Mouse (Mus musculus) embryo, embryonic 10 days (tissue): Measurements from ENCODE around the gene Sorcs3.

Experiments
- DNase-seq: peaks from one replicate; pipeline ENCODE4 v3.0.0-alpha.2; 2015; ENCODE audit warnings: low spot score

Gene Sorcs3

DNA sequence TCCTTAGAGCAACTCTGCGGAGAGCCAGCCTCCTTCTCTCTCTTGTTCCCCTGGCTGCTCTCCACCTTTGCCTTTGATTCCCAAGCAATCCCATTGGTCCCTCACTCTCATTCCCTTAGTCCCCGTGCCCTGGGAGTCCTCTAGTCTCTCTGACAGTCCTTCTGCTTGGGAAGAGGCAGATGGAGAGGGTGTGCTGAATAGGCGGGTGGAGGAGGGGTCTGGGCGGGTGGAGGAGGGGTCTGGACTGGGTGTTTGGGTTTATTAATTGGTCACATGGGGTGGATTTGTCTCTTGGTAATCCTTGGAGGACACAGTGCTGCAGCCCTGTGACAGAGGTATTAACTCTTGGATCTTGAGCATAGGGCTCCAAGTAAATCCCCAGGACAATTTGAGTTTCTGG is 77.4 kb downstream of the Sorcs3 start:
- no peak for DNase-seq

DNA sequence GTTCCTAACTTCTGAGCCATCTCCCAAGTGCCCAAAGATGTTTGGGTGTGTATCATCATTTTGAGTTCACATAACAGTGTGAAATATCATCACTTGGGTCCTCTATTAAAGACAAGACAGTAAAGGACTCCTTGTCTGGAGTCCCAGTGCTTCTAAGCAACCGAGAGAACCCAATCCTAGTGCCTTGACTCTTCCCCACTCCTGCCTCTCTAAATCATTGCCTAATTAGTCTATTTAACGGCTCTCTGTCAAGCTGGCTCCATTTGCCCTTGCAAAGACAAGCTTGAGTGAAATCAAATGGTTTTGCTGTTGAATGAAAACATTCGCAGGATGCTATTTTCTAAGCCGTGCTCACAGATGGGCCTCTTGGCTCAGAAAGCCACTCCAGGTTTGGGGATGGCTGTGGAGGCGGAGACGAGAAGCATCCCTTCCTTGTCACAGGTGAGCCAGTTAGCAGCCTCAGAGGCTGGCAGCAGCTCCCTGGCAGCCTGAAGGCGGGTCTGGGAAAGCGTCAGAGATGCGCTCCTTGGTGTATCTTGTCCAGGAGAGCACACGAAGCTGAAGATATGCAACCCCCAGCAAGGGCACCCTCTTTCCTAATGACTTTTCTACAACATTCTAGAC is 79.9 kb downstream of the Sorcs3 start:
- DNase-seq = no peak

DNA sequence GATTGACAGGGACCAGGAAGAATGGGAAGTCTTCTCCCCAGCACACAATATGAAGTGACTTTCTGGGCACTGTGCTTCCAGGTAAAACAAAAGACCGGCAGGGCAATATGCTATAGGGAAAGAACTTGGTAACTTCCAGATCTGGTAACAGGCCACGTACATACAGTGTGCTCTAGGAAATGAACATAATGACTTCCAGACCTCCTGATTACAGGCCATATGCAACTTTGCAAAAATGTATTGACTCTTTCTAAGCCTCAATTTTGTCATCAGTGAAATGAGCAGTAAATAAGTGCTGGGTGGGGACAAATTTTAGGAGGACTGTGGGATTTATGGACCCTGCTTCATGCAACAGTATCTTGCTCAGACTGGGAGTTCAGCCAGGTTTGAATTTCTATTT is 88.4 kb downstream of the Sorcs3 start:
- no peak for DNase-seq

DNA sequence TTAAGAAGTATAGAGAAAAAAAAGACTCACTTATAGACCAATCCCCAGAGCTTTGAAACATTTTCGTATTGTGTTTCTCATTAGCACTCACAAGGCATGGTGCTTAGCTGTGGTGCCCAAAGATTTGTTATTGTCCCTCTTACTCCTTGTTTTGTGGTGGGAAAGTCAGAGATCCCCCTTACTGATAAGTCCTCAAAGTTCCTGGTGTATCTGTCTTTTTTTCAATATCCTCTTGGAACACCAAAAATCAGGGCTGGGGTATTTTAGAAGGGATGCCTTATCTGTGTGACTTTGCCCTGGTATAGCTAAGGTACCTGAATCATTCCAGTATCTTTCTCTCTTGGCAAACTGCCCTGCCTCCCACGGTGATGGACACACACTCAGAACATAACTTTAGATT is 92.6 kb downstream of the Sorcs3 start:
- DNase-seq = no peak

DNA sequence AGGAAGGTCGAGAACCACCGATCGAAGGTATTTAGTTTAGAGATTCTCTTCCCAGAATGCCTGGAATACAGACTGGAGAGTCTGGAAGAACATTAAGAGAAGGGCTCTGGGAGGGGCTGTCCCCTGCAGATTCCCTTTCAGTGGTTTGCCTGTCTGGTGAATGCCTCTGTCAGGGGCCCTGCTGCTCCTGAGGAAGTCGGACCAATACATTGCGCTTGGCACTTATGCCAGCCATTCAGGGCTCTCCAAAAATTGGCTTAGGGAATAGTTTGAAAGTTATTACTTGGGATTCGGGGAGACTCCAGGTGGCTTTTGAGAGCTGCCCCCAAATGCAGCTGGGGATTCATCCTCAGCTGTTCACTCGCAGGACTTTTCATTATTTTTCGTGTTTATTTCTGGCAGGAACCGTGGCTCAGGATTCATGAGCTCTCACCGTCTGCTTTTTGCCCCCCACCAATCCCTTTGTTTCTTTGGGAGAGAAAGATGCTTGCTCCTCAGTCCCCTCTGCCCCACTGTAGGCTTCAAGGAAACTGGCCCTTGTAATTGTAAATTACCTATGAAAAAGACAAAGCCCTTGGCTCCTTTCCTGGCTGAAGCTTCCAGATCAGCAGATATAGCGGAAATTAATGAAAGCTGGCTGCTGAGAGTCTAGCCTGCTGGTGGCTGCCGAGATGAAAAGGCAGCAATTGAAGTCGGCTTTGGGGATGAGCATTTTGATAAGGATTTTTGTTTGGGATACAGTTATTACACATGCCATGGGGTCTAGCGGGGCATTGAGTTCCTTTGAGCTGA is 94.8 kb downstream of the Sorcs3 start:
- DNase-seq = no peak

DNA sequence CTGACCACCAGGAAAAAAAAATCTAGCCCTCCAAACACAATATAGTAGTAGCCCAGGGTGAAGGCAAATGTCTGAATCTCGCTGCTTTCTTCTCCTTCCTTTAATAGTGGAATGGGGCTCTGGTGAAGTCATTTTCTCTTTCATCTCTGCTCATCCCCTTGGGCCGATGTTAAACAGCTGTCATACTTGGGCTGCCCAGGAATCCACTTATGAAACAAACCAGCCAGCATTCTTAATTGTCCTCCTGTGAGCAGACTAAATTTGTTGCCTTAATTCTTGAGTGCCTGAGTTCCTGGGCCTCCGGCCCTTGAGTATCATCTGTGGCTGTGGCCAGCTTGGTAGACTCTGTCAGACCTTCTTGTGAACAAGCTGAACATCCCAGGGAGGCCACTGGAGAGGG is 95.5 kb downstream of the Sorcs3 start:
- DNase-seq = no peak

DNA sequence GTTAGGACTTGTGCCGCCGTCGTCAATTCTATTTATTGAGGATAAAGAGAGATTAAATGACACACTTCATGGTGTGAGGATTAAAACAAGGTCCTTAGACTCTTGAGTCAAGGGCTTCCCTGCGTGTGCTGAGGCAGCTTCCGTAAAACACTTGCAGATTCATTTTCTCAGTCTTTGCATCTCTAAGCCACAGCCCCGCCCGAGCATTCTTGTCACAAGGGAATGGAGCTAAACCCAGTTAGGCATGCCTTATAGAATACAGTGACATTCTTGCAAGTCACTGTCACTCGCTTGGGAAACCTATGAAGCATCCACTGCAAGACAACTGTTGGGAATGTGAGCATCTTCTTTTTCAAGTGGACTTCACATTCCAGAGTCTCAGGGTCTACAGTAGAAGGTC is 102.5 kb downstream of the Sorcs3 start:
- DNase-seq = no peak

DNA sequence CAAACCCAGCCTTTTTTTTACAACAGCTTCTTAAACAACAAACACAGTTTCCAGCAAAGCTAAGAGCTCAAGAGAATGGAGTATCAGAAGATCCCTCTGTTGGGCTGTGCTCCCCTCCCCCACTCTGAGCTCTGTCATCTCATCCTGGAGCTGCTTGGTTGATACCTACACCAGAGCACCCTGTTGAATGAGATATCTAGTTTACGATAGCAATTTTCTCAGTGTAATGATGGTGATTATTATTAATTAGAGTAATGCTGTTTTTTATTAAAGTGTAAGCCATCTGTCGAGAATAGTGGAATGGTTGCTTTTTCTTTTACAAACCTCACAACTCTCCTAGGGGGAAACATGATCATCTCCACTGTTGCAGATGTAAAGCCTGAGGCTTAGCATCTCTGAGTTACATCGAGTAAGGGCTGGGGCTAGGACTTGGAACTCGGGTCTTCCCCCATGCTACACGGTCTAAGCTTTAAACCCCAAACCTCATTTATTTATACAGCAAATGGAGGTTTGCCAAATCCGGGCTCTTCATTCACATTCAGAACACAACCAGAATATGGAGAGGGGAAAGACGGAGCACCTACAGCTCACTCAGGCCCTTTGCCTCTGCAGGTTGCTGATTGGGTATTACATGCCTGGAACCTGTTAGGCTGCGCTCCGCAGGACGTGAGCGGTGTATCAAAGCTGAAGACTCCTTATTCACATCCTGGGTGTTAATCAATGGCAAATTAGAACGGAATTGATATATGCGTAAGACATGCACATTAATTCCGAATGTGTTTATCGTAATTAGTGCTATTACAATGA is 103.9 kb downstream of the Sorcs3 start:
- no peak for DNase-seq

DNA sequence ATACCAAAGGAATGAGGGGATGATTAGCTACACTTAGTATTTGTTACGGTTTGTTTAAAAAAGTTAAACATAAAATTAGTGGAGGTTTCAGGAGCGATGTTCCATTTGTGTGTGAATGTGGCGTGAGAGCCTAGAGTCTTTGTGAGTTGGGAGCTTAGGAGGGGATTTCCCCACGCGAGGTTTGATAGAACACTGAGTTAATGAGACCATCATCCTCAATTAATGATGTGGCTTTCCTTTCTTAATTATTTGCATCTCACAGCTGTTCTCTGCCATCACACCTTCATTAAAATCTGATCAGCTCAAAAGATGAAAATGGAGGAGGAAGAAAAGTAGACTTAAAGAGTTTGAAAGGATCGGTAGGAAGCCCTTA is 104.5 kb downstream of the Sorcs3 start:
- no peak for DNase-seq

DNA sequence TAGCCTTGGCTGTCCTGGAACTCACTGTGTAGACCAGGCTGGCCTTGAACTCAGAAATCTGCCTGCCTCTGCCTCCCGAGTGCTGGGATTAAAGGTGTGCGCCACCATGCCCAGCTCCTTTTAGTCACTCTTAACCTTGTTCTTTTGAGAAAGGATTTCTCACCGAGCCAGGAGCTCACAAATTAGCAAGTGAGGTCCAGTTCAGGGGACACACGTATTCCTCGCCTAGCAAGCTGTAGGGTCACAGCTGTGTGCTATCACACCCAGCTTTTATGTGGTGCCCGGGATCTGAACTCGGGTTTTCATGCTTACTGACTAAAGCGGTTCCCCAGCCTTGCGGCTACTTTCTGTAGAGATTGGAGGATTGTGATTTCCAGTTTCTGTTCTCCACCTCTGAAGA is 108.0 kb downstream of the Sorcs3 start:
- no peak for DNase-seq

DNA sequence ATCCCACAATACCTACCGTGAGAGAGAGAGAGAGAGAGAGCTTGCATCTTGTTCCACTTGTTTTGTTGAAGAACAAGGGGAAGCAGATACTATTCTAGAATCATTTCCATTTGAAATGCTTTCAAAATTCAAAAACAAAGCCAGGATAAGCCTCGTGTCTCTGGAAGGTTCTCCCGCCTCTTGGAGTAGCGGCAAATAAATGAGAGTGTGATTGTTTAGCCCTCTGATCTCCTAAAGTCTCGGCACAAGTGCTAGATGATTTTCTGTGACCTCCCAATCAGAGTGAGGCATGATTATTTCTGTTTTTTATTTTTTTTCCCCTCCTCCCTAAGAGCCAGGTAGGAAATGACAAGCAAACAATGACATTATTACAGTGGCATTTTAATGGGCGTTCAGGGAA is 121.3 kb downstream of the Sorcs3 start:
- DNase-seq = no peak

DNA sequence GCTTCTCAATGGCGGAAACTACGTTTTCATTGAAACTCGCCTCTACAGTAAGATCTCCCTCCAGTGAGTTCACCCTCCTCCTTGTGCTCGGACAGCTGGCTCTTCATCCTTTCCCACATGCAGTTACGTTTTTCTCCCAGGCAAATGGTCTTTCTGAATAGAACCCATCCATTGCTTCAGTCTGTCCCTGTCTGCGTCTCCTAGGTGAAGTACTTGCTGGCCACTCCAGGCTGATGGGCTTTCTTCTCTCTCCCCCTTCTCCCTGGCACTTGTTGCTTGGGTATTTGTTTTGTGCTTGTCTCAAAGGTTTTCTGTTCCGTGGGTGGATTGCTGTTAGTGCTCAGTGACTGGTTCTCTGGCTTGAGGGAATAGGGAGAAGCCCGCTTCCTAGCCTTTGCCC is 122.3 kb downstream of the Sorcs3 start:
- DNase-seq = no peak

DNA sequence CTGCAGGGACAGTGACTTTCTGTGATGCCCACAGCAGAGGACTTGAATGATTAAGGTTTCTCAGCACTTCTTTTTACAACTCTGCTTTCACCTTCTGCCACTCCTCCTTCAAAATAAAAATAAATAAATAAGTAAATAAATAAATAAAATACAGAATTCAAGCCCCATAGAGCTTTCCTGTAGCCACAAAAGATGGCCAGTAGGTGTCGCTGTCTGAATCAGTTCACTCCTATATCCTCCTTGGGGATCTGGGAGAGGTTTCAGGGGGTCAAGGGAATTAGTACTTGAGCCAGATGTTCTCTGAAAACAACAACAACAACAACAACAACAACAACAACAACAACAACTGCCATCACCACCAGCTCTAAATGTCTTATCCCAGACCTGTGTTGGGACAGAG is 125.8 kb downstream of the Sorcs3 start:
- peak; percentile 52 for DNase-seq

DNA sequence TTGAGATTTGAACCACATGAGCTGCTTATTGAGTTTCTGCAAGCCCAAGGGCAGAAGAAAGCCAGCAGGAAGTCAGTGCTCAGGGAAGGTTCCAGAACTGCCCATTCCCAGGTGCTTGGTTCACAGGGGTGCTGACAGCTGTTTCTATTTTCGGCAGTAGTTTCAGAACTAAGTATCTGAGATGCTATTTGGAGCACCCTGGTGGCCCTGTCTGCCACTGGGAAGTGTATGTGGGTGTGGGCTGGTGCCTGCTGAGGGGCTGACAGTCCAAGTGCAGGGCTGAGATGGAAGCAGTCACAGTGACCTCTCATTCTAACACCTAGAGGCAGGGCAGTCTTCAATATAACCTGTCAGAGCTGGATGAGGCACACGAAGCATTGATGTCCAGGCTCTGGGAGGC is 127.3 kb downstream of the Sorcs3 start:
- DNase-seq = no peak

DNA sequence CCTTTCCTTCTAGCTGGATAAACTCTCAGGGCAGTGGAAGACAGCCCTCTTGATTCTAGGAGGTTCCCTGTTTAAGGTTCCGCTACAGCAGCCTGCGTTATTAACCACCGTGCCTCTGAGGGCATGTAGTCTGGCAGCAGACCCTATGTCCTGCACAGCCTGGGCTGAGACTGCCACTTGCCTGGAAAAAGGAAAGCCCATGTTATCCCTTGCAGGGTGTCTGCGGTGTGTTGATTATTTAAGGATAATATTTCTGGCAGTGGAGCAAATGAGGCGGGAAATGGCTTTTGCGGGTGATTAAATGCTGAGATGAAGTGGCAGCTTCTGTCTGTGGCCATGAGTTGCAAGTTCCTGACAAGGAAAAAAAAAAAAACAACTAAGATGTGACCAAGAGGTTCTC is 131.6 kb downstream of the Sorcs3 start:
- no peak for DNase-seq

DNA sequence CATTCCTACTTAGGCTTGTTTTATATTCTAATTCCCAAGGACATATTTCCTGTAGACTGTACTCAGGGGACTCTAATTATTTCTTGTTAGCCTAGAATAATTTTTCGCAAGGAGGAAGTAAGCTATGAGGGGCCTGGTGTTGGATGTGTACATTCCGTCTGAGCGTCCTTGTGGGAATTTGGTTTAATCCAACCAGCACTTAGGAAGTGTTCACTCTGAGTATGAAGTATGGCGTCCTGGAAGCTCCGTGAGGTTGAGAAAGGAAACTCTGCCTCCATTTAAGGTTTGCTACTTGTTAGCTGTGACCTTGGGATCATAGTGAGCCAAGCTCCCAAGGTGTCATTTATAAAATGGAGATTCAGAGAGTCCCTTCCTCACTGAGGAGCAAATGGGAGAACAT is 132.3 kb downstream of the Sorcs3 start:
- no peak for DNase-seq

DNA sequence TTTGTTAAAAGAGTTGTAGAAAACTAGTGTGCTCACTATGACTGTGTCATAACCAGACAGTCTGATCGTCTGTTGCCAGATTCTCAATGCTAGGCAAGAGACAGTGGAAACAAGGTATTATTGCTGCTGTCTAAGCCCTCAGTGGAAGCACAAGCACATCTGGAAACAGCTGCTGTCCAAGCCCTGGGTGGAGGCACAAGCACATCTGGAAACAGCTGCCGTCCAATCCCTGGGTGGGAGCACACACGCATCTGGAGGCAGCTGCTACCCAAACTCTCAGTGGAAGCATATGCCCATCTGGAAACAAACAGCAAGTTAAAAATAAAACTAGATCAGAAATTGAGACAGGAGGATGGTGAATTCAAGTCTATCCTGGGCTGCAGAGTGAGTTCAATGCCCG is 136.9 kb downstream of the Sorcs3 start:
- no peak for DNase-seq

DNA sequence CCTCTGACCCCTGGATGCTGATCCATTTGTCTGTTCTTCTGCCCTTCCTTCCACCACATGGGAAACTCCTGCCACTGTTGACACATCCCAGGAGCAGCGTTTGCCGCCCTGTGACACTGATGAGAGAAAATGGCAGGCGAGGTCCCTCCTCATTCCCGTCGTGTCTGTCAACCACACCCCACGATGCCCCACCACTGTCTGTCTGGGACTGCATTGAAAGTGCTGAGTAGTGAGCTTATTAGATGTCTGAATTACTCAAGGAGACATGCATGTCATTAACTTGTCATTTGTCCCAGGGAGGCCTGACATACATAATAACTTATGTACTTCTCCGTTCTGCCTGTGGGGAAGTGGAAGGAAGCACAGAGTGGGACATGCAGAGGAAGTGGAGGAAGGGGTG is 137.6 kb downstream of the Sorcs3 start:
- no peak for DNase-seq

DNA sequence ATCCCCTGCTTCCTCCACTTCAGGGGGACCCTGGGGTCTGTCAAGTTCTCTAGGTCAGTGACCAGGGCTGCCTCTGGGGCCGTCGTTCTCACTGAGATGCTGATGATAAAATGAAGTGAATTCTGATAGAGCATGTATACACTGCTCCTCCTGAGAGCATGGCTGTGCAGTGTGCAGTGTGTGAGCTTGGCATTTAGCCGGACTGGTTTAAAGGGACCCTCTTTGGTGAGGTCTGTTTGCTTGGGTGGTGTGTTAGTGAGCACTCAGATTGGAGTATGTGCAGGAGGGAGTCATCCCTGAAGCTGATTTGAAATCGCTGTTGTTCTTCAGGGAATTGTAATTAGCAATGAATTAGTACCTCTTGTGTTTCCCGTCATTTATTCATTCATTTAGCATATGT is 141.3 kb downstream of the Sorcs3 start:
- no peak for DNase-seq

DNA sequence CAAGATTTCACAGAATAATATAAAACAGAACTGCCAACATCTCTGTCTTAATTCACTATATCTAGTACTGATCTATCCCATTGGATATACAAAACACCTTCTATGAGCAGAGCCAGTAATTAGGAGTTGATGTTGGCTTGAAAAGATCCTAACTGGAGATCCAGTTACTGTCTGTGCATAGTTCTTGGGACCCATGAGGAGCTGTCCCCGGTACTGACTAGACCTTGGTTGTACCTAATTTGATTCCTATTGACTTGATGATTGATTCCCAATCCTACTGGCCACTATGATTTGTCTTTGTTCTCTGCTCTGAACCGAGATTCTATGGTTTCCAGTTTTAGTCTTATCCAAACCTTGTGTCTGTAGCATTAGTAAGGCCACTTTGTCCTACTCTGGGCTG is 151.0 kb downstream of the Sorcs3 start:
- DNase-seq = peak; percentile 53

DNA sequence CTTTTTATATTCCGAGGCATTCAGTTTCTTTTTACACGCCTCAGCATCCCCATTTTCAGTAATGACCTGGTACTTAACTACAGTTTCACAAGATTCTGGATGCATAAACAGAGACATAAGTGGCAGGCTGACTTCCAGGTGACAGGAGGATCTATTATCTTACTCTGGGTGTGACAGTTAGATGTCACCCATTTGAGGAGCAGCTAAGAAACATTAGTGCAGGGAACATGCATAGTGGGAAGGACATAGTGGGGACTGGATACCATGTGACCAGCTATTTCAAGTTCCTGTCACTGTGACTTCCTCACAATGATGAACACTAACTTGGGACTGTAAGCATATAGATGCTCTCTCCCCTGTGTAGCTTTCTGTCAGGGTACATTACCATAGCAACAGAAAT is 156.3 kb downstream of the Sorcs3 start:
- no peak for DNase-seq

DNA sequence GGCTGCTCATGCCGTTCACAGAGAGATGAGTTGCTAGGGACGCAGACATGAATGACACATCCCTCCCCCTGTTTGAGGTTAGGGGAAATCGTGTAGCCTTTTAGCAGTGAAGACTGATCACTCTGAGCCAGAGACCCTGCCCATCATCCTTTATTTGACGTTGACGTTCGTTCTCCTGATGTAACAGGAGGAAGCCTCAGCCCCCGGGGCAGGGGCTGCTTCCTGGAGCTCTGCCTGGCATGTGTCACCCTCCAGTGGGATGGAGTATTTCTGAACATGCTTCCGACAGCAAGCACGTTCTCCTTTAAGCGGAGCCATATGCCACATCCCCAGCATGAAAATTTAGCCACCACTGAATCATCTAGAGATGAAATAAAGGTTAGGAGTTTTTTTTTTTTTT is 162.2 kb downstream of the Sorcs3 start:
- peak; percentile 10 for DNase-seq

DNA sequence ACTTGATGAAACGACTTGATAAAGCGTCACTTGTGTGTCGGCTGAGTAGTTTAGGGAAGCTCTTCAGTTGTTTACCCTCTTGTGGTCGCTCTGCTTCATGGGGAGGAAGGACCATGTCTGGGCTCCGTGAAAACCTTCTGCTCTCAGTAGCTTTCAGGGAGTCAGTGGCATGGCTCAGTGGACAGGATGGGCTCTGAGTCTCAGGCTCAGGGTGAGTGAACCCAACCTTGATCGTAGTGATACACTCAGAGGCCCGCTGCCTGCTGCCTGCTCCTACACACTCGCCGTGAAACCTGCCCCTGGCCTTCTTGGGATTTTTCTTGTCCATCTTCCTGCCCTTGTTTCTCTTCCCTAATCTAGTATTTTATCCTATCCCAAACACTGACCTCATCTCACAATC is 166.0 kb downstream of the Sorcs3 start:
- no peak for DNase-seq
